Mouse (Mus musculus) embryonic facial prominence, embryonic 15.5 days (tissue): ENCODE data around the gene Tmco4. TPM values are rescaled to one million over a fixed set of nuclear protein-coding genes. Genes with fewer than 3 reads are reported as not detected.

Experiments used
- ATAC-seq: fragments of 200-750 bp; cut with Nextera tagmentation; 2 replicates; pipeline ENCODE4 v1.8.0; 2017; ENCODE audit warnings: low read depth, moderate TSS enrichment; ENCODE audit not compliant: insufficient number of reproducible peaks, low FRiP score, low TSS enrichment
- H3K27ac ChIP-seq: fragments of 300-500 bp; sonication (generic); replicated peaks from 2 replicates; pipeline ENCODE4 v1.5.1; 2015; ENCODE audit warnings: mild to moderate bottlenecking, inconsistent platforms
- H3K27me3 ChIP-seq: fragments of 300-500 bp; sonication (generic); 2 replicates; pipeline ENCODE4 v1.6.1; 2015; ENCODE audit warnings: inconsistent platforms
- H3K36me3 ChIP-seq: fragments of 300-500 bp; sonication (generic); 2 replicates; pipeline ENCODE4 v1.6.1; 2015; ENCODE audit warnings: mild to moderate bottlenecking, inconsistent platforms
- H3K4me1 ChIP-seq: fragments of 300-500 bp; sonication (generic); 2 replicates; pipeline ENCODE4 v1.6.1; 2015; ENCODE audit warnings: inconsistent platforms
- H3K4me2 ChIP-seq: fragments of 300-500 bp; sonication (generic); replicated peaks from 2 replicates; pipeline ENCODE4 v1.6.1; 2015; ENCODE audit warnings: mild to moderate bottlenecking, inconsistent platforms
- H3K4me3 ChIP-seq: fragments of 300-500 bp; sonication (generic); replicated peaks from 2 replicates; pipeline ENCODE4 v1.5.1; 2015; ENCODE audit warnings: mild to moderate bottlenecking, inconsistent platforms
- H3K9ac ChIP-seq: fragments of 300-500 bp; sonication (generic); 2 replicates; pipeline ENCODE4 v1.6.1; 2015; ENCODE audit warnings: inconsistent platforms
- H3K9me3 ChIP-seq: fragments of 300-500 bp; sonication (generic); replicated peaks from 2 replicates; pipeline ENCODE4 v1.6.1; 2016; ENCODE audit warnings: inconsistent platforms
- WGBS: fragments of 180-500 bp; shearing (Covaris S2); methylation state at CpG from one replicate; pipeline ENCODE4 v1.1.7; 2015; 5-methylcytosine and 5-hydroxymethylcytosine counted together
- polyA plus RNA-seq: library from polyadenylated mRNA; unstranded; fragments of >200 nt; fragmentation: Nextera tagmentation; extraction: Ambion mirVana; gene quantifications from 2 replicates; pipeline ENCODE4 v1.2.1, GENCODE M21; 2015

Tmco4 gene
- polyA plus RNA-seq, 1 experiment from 2014 or later: 6.4 TPM

GRCm38 (mm10) chr4:139092356-139093195 lies 119.9 kb downstream of the Tmco4 start, which contains the start of gene Nbl1:
Nbl1 (minus strand) TSS chr4:139092993.
- 0 out of 2 replicates have a peak, but pooled peaks have one; percentile 63 for ATAC-seq
- WGBS: under 1% methylated on average over 100 of the region's 105 CpGs
- peak within 1 kb of the TSS; percentile 88 for H3K27ac ChIP-seq
- H3K9me3 ChIP-seq: no peaks in the 10 kb centered on the region
- H3K4me1 ChIP-seq: peaks cover 65% of the 10 kb centered on the region
- H3K36me3 ChIP-seq: no peaks in the 10 kb centered on the region
- H3K27me3 ChIP-seq: peaks cover 3% of the 10 kb centered on the region; the same call in 1 of the 2 replicates
- H3K4me2 ChIP-seq: peak within 1 kb of the TSS; percentile 90
- peak within 1 kb of the TSS; percentile 90 for H3K9ac ChIP-seq
- H3K4me3 ChIP-seq: peak within 1 kb of the TSS; percentile 79

GRCm38 (mm10) chr4:139093196-139093530 lies 120.5 kb downstream of the Tmco4 start:
- WGBS: 16% methylated on average over 13 of the region's 13 CpGs
- H3K4me3 ChIP-seq: peak overlapping the region; percentile 79
- H3K4me1 ChIP-seq: peaks cover 63% of the 10 kb centered on the region
- H3K36me3 ChIP-seq: no peaks in the 10 kb centered on the region
- no peaks in the 10 kb centered on the region for H3K9me3 ChIP-seq
- H3K27ac ChIP-seq: peak overlapping the region; percentile 88
- H3K9ac ChIP-seq: peak overlapping the region; percentile 90
- ATAC-seq: no peak
- H3K27me3 ChIP-seq: peaks cover 3% of the 10 kb centered on the region; the same call in 1 of the 2 replicates
- H3K4me2 ChIP-seq: peak overlapping the region; percentile 90

- H3K9ac ChIP-seq: no peak overlapping the region
- no peak overlapping the region for H3K4me3 ChIP-seq
- H3K4me2 ChIP-seq: no peak overlapping the region
- no peak for ATAC-seq
- H3K27ac ChIP-seq: peak overlapping the region; percentile 40
- H3K36me3 ChIP-seq: no peaks in the 10 kb centered on the region
- peaks cover 51% of the 10 kb centered on the region for H3K4me1 ChIP-seq
- H3K9me3 ChIP-seq: no peaks in the 10 kb centered on the region
- H3K27me3 ChIP-seq: peaks cover 3% of the 10 kb centered on the region; the same call in 1 of the 2 replicates
- 17% methylated on average over 1 of the region's 1 CpGs for WGBS
Observed at GRCm38 (mm10) chr4:139095406-139095805, 122.7 kb downstream of the Tmco4 start.

- no peaks in the 10 kb centered on the region for H3K27me3 ChIP-seq
- no peaks in the 10 kb centered on the region for H3K9me3 ChIP-seq
- no peak for ATAC-seq
- no peak overlapping the region for H3K4me3 ChIP-seq
- H3K36me3 ChIP-seq: no peaks in the 10 kb centered on the region
- H3K4me1 ChIP-seq: peaks cover 51% of the 10 kb centered on the region
- H3K9ac ChIP-seq: no peak overlapping the region
- H3K27ac ChIP-seq: peak overlapping the region; percentile 40; the same call in 1 of the 2 replicates
- H3K4me2 ChIP-seq: no peak overlapping the region
- WGBS: 44% methylated on average over 5 of the region's 5 CpGs
Observed at GRCm38 (mm10) chr4:139096201-139096600, 123.5 kb downstream of the Tmco4 start.

- 88% methylated on average over 8 of the region's 8 CpGs for WGBS
- Histone ChIP-seq H3K9me3 (no peaks in the 10 kb centered on the region), H3K36me3 (peaks cover 19% of the 10 kb centered on the region), H3K4me1 (peaks cover 61% of the 10 kb centered on the region), H3K27ac (no peak overlapping the region), H3K9ac (no peak overlapping the region), H3K4me2 (no peak overlapping the region), H3K27me3 (no peaks in the 10 kb centered on the region), H3K4me3 (no peak overlapping the region)
- ATAC-seq: no peak
Observed at GRCm38 (mm10) chr4:139100326-139100725, 127.6 kb downstream of the Tmco4 start.

DNA sequence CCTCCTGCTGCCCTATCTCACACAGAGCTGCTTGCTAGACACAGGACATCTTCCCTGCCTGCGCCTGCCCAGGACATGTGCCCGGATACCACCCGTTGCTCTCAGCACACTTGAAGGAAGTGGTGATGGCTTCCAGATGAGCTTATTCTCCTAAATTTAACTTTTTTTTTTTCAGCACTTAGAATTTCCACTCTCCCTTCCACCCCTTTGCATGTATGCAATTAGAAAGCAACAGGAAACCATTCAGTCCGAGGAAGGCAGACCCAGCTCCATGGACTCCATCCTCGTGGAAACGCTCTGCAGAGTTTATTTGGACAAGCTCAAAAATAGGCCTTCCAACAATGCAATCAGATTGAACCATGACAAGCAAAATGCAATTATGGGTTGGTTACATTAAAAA lies 128.9 kb downstream of the Tmco4 start:
- Histone ChIP-seq H3K9ac (no peak overlapping the region), H3K27ac (peak overlapping the region; percentile 88), H3K4me2 (no peak overlapping the region), H3K27me3 (no peaks in the 10 kb centered on the region), H3K36me3 (peaks cover 19% of the 10 kb centered on the region), H3K9me3 (no peaks in the 10 kb centered on the region), H3K4me1 (peaks cover 51% of the 10 kb centered on the region), H3K4me3 (no peak overlapping the region)
- 42% methylated on average over 6 of the region's 6 CpGs for whole genome bisulfite sequencing
- ATAC-seq: peak; percentile 44

GRCm38 (mm10) chr4:139105453-139105852 lies 132.8 kb downstream of the Tmco4 start:
- Histone ChIP-seq H3K4me3 (no peak overlapping the region), H3K36me3 (peaks cover 19% of the 10 kb centered on the region), H3K9ac (no peak overlapping the region), H3K27ac (no peak overlapping the region), H3K4me1 (peaks cover 65% of the 10 kb centered on the region), H3K9me3 (no peaks in the 10 kb centered on the region), H3K27me3 (no peaks in the 10 kb centered on the region), H3K4me2 (no peak overlapping the region)
- WGBS: 100% methylated on average over 1 of the region's 1 CpGs
- no peak for ATAC-seq

Other genes with a start within 250 kb of the Tmco4 start
- 0.38 and 0.61 TPM in 2 replicates for gene Pla2g2c, start 248.1 kb upstream of the Tmco4 start, polyA plus RNA-seq
- 4.3 and 10.3 TPM in 2 replicates for gene Ubxn10, start 235.7 kb upstream of the Tmco4 start, polyA plus RNA-seq
- gene Pla2g2f, start 215.3 kb upstream of the Tmco4 start, polyA plus RNA-seq: 29.2 and 31.1 TPM in 2 replicates
- 0.24 and 0.30 TPM in 2 replicates for gene Pla2g2d, start 197.2 kb upstream of the Tmco4 start, polyA plus RNA-seq
- 3.0 and 3.5 TPM in 2 replicates for gene Pla2g5, start 109.4 kb upstream of the Tmco4 start, polyA plus RNA-seq
- gene Gm13030, start 98.9 kb upstream of the Tmco4 start, polyA plus RNA-seq: not detected in 2 replicates
- gene Pla2g2e, start 94.9 kb upstream of the Tmco4 start, polyA plus RNA-seq: 0.96 and 1.1 TPM in 2 replicates
- 4.0 and 4.1 TPM in 2 replicates for gene Otud3, start 58.9 kb upstream of the Tmco4 start, polyA plus RNA-seq
- 0.43 TPM in 1 of 2 replicates, not detected in the other for gene Rnf186, start 5.8 kb upstream of the Tmco4 start, polyA plus RNA-seq
- 0.20 and 0.28 TPM in 2 replicates for gene Htr6, start 102.7 kb downstream of the Tmco4 start, polyA plus RNA-seq
- gene Nbl1, start 120.1 kb downstream of the Tmco4 start, polyA plus RNA-seq: 167 and 168 TPM in 2 replicates
- gene Minos1, start 158.2 kb downstream of the Tmco4 start, polyA plus RNA-seq: 462 and 488 TPM in 2 replicates
- gene Capzb, start 220.0 kb downstream of the Tmco4 start, polyA plus RNA-seq: 389 and 397 TPM in 2 replicates